Mouse (Mus musculus) brain, embryonic 14.5 days (tissue): Measurements from ENCODE around the gene Tead4.

ENCODE experiments used
- CTCF ChIP-seq: fragments of 200-500 bp; IDR thresholded peaks from 2 replicates; pipeline ENCODE4 v1.5.1; 2012; ENCODE audit warnings: inconsistent platforms, mild to moderate bottlenecking, moderate library complexity, borderline replicate concordance; ENCODE audit not compliant: insufficient read depth, insufficient read length; ENCODE audit errors: extremely low read depth
- POLR2A ChIP-seq: fragments of 200-500 bp; IDR thresholded peaks from 2 replicates; pipeline ENCODE4 v1.6.1; 2012; ENCODE audit warnings: mild to moderate bottlenecking, inconsistent platforms, borderline replicate concordance; ENCODE audit not compliant: poor library complexity, insufficient read depth, insufficient read length, severe bottlenecking; ENCODE audit errors: extremely low read depth

DNA sequence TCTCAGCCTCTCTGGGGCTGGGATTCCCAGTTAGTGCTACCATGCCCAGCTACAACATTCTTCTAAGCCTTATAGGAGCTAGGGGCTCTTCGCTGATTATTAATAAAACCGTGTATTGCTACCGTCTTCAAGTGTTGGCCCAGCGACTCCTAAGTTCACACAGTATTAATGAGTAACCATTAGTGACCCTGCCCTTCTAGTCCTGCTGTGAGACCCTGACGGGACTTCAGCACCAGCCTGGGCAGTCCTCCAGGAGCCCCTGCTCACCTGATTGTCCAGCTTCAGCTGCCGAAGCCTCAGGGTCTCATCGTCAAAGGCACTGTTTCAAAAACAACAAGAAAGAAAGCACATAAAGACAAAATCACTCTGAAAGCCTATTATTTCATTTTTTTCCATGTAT is 36.8 kb upstream of the Tead4 start:
- TF ChIP-seq CTCF (no peak), POLR2A (no peak)
